Mouse (Mus musculus): ENCODE results near the gene Xpa.

DNA sequence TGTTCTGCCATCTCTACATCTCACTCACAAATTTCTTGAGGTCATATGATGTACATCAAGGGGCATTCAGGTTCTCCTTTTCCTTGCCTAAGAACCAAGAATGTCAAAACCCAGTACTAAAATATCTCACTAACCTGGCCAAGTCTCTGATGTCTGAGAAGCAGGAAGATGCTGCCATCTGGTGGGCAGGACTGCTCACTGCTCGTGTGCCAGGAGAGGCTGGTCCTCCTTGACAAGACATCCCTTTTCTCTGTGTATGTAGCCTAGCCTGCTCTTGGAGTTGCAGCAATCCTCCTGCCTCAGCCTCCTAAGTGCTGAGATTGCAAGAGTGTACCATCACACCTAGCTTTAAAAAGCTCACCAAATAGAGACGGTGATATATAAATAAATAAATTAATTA is 69.6 kb downstream of the Xpa start:
- TF ChIP-seq GATA1 (IDR thresholded peaks at IDR 0.05; ENCODE audit: low read length) (no peak), TAL1 (IDR thresholded peaks at IDR 0.05; ENCODE audit: low read length) (no peak)
